8 mouse cellular contexts compared by ENCODE assay signal in genomic region chr7:68275838-68276731, GRCm38 (mm10). TPM values are rescaled to one million over a fixed set of nuclear protein-coding genes. Genes with fewer than 3 reads are reported as not detected.
A peak's percentile ranks its signal among the peaks of the same experiment; 100 is the strongest.
DNase-seq lines count a peak whose midpoint lies in the region; ATAC-seq and TF ChIP-seq lines count a peak whose summit lies in the region.

No protein-coding gene starts in this region.

- peak overlapping the region; percentile 44; the same call in 1 of the 2 replicates for H3K9ac ChIP-seq in embryonic facial prominence, embryonic 11.5 days (replicated peaks; ENCODE audit: low read length)
- peak overlapping the region; percentile 32; the same call in 1 of the 2 replicates for H3K9ac ChIP-seq in lung, postnatal 0 days (replicated peaks; ENCODE audit: low read depth)

- TF ChIP-seq CTCF in left cerebral cortex, adult 2 months (IDR thresholded peaks at IDR 0.05) = no peak
- no peak for TF ChIP-seq CTCF in lung, postnatal 0 days (IDR thresholded peaks at IDR 0.05)

- peaks cover 5% of the 10 kb centered on the region; the same call in 1 of the 2 replicates for H3K4me1 ChIP-seq in embryonic facial prominence, embryonic 11.5 days (ENCODE audit: control insufficient read depth, insufficient read depth, low read length)
- H3K4me1 ChIP-seq in lung, postnatal 0 days (ENCODE audit: insufficient read depth, low read depth, low read length) = no peaks in the 10 kb centered on the region; the same call in 1 of the 2 replicates

- no peak overlapping the region for H3K27ac ChIP-seq in left cerebral cortex, adult 2 months
- H3K27ac ChIP-seq in embryonic facial prominence, embryonic 11.5 days (replicated peaks; ENCODE audit: low read depth, low read length) = peak overlapping the region; percentile 47; the same call in 1 of the 2 replicates
- no peak overlapping the region for H3K27ac ChIP-seq in lung, postnatal 0 days (ENCODE audit: low read length)

- ATAC-seq in embryonic facial prominence, embryonic 11.5 days (replicated peaks; ENCODE audit: insufficient number of reproducible peaks, low FRiP score, low TSS enrichment, low read depth) = no peak; the same call in 1 of the 2 replicates
- peak; percentile 47 for ATAC-seq in lung, postnatal 0 days

- no peaks in the 10 kb centered on the region for H3K36me3 ChIP-seq in embryonic facial prominence, embryonic 11.5 days (replicated peaks; ENCODE audit: control insufficient read depth, insufficient read depth, low read depth, low read length)
- no peaks in the 10 kb centered on the region for H3K36me3 ChIP-seq in lung, postnatal 0 days (ENCODE audit: insufficient read depth, low read length)

- no peaks in the 10 kb centered on the region for H3K9me3 ChIP-seq in embryonic facial prominence, embryonic 11.5 days (replicated peaks; ENCODE audit: control insufficient read depth, low read length)
- no peaks in the 10 kb centered on the region for H3K9me3 ChIP-seq in lung, postnatal 0 days (ENCODE audit: low read length)

- 4% methylated on average over 36 of the region's 36 CpGs for WGBS in embryonic facial prominence, embryonic 11.5 days
- WGBS in lung, postnatal 0 days = 7% methylated on average over 35 of the region's 36 CpGs

- no peaks in the 10 kb centered on the region for H3K27me3 ChIP-seq in embryonic facial prominence, embryonic 11.5 days (ENCODE audit: control insufficient read depth, insufficient read depth, low read length)
- no peaks in the 10 kb centered on the region for H3K27me3 ChIP-seq in lung, postnatal 0 days (replicated peaks; ENCODE audit: insufficient read depth, low read length)

- H3K4me3 ChIP-seq in left cerebral cortex, adult 2 months = peak overlapping the region; percentile 35
- peak overlapping the region; percentile 24 for H3K4me3 ChIP-seq in embryonic facial prominence, embryonic 11.5 days (ENCODE audit: low read depth, low read length)
- H3K4me3 ChIP-seq in lung, postnatal 0 days (ENCODE audit: low read depth, low read length) = peak overlapping the region; percentile 39

- H3K4me2 ChIP-seq in embryonic facial prominence, embryonic 11.5 days (ENCODE audit: low read depth, low read length) = peak overlapping the region; percentile 58
- peak overlapping the region; percentile 87 for H3K4me2 ChIP-seq in lung, postnatal 0 days (replicated peaks; ENCODE audit: low read depth, low read length)

- DNase-seq in left cerebral cortex, adult 2 months (ENCODE audit: extremely low spot score in 1 of 2, low spot score in 2 of 2) = no peak
- no peak for DNase-seq in left cerebral cortex, postnatal 4 days
- DNase-seq in embryonic facial prominence, embryonic 11.5 days (ENCODE audit: low spot score) = peak; percentile 18
- DNase-seq in kidney, adult 18-20 months = peak; percentile 63
- DNase-seq in lung, postnatal 0 days (ENCODE audit: low spot score) = peak; percentile 18
- peak; percentile 34 to 39 for DNase-seq in spleen, postnatal 14 days (ENCODE audit: low spot score in 2 of 2)
- no peak for DNase-seq in frontal cortex, postnatal 36 days (ENCODE audit: low spot score in 2 of 2)
- DNase-seq in urinary bladder, postnatal 25 days (ENCODE audit: low spot score) = no peak

- no peak for TF ChIP-seq EP300 in lung, postnatal 0 days (IDR thresholded peaks at IDR 0.05)

- intact Hi-C loops in left cerebral cortex, adult 2 months (cut with DNase I) = no loop called here
- intact Hi-C loops in left cerebral cortex, postnatal 4 days (cut with DNase I) = no loop called here

RNA-seq across cellular contexts. Expression of gene Fam169b, which starts 2.4 kb away (rescaled TPM):
- total RNA-seq in left cerebral cortex, adult 2 months (2021) = 1 to 10 TPM in 1 of 2 experiments, under 1 TPM in 1; 0.63 to 1.4 TPM
- total RNA-seq in left cerebral cortex, postnatal 4 days (2021) = under 1 TPM; 0.12 to 0.22 TPM
- polyA plus RNA-seq in embryonic facial prominence, embryonic 11.5 days (2014; fragmentation: Nextera tagmentation; extraction: Ambion mirVana) = 1.7 and 2.0 TPM in 2 replicates
- 0.37 and 0.69 TPM in 2 replicates for polyA plus RNA-seq in lung, postnatal 0 days (2015; fragmentation: Nextera tagmentation; extraction: Ambion mirVana)

RNA-seq across cellular contexts. Expression of gene Pgpep1l, which starts 12.1 kb away (rescaled TPM):
- total RNA-seq in left cerebral cortex, adult 2 months (2021) = 1 to 10 TPM; 1.9 to 3.1 TPM
- total RNA-seq in left cerebral cortex, postnatal 4 days (2021) = not detected
- polyA plus RNA-seq in embryonic facial prominence, embryonic 11.5 days (2014; fragmentation: Nextera tagmentation; extraction: Ambion mirVana) = not detected in 2 replicates
- not detected in 2 replicates for polyA plus RNA-seq in lung, postnatal 0 days (2015; fragmentation: Nextera tagmentation; extraction: Ambion mirVana)

Comparison
In these comparisons a context has a peak if more than half of its experiments do, and no peak if none do; other contexts are left out.
1. DNase-seq: peak in embryonic facial prominence, embryonic 11.5 days (single experiment), kidney, adult 18-20 months (single experiment), lung, postnatal 0 days (single experiment) and spleen, postnatal 14 days (2 of 2); none in left cerebral cortex, adult 2 months (0 of 2), left cerebral cortex, postnatal 4 days (single experiment), frontal cortex, postnatal 36 days (0 of 2) and urinary bladder, postnatal 25 days (single experiment).
2. Peak in every context shown above with its lines, with median percentiles within 50 percentile points of each other: H3K4me3 ChIP-seq.